Mouse (Mus musculus): ENCODE measurements around the gene Rab9.
"Not testable (repeated sequence)": the region's sequence is repeated elsewhere in the genome, so short reads cannot be mapped to it uniquely, and the experiment has no call there.

The Rab9 gene

DNA sequence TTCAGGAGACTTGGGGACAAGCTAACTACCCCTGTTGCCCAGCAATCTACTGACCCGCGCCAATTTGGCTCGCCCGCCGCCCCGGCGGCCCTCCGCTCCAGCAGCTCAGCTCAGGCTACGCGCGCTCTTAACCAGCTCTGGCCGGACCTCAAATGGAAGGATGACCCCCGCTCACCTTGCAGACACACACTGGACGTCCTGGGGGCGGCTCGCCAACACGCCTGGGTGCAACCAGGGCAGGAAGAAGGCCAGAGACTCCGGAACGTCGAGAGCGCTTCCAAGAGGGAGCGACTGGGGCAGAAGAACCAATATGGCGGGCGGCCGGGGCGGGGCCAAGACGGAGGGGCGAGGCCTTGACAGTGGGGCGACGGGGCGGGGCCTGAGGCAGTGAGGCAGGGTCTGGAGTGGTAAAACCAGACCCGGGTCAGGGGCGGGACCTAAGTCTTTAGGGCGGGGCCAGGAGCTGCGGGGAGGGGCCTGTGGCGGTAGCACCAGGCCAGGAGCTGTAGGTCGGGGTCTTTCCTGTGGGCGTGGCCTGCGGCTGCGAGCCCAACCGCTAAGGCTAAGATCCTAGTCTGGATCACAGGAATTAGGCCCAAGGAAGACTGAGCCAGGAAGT, at the start of gene Rab9:
TSS of gene Rab9 (minus strand) at position 503 of the 619 bp plus-strand sequence.
- peak; percentile 73 for DNase-seq (ENCODE audit: low read depth, low spot score)

DNA sequence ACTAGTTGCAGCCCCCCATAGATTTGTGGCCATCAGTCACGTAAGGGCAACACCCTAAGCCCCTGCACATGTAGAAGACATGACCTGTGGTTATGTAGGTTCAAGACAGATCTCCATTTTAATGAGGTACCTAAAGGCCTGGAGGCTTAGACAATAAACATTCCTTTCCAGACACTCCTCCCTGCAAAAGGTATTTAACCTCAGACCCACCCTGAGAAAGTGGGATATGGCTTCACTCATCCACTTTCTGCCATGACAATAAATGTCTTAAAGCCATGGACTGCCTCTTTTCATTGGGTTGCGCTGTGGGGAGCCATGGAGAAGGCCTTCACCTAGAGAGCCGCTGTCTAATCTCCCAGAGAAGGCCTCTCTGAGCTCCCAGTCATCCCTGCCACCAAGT, 48.5 kb upstream of the Rab9 start:
- DNase-seq (ENCODE audit: low read depth, low spot score) = no peak

DNA sequence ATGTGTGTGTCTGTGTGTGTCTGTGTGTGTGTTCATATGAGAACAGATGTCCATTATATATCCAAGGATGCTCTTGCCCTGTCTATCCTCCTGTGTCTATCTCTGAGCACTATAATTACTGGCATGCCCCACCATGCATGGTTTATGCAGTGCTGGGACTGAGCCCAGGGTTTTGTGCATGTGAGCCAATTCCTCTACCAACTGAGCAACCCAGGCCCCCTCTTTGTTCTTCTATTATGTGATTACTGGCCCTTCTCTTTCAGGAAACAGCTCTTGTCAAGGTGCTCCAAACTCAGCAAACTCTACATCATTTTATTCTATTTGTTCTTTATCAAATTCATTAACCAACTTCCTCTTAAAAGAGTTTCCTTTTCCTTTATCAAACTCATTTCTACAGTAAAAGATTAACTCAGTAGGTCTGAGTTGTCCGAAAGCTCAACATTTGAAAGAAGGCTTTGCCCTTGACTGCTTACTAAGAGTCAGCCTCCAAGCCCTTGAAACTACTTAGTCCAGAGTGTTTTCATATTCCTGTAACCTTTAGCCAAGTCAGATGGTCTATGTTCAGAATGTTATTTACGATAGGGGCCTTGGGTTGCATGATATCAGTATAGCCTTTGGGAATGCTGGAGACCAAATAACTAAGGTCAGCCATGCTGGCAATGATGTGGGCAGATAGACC, 46.1 kb upstream of the Rab9 start:
- DNase-seq (ENCODE audit: low read depth, low spot score) = no peak

DNA sequence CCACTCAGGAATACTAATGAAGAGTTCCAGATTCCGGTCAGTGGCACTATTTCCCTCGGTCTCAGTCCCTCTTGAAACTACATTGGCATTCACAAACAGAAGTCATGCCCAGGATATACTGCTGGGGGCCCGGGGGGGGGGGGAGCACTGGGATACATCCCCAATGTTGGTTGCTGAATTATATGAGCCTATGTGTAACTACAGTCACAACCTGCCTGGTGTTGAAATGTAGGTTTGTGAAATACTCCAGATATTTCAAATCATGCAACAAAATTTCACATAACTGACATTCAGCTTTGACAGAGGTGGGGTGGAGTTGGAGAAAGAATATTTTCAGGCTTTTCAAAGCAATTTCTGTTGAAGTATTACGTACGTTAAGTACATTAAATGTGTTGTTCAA, 41.1 kb upstream of the Rab9 start:
- no peak for DNase-seq (ENCODE audit: low read depth, low spot score)

DNA sequence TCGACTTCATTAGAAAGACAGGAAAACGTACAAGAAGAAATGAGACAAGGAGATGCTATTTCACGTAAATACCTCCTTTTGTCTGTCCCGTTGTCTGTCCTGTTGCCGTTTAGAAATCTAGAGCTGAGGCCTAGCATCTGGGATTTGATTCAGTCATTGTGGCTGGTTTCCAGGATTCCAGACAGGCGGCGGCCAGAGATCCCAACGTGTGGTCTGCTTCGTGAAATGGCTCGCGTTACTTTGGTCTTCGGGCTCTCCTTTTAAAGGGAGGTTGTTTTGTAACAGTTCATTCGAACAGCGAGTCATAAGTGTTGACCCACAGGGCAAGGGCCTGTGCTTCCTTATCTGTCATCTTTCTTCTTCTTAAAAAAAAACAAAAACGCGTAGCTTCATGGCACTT, 38.7 kb upstream of the Rab9 start, which contains the start of gene Tceanc:
TSS of gene Tceanc (minus strand) at position 223 of the 400 bp plus-strand sequence.
- DNase-seq (ENCODE audit: low read depth, low spot score) = no peak

DNA sequence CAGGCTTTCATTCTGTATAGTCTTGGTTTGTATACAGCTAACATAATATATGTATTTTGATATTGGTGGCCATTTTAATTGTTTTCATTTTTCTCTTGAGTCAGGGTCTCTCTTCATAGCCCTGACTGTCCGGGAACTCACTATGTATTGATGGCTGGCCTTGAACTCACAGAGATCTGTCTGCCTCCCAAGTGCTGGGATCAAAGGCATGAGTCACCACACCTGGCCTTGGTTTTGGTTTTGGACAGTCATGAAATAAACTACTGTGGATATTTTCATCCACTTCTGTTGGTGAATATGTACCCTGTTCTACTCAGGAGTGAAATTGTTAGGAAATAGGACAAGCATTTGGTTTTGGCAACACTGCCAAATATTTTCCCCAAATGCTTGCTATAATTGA, 37.0 kb upstream of the Rab9 start:
- no peak for DNase-seq (ENCODE audit: low read depth, low spot score)

DNA sequence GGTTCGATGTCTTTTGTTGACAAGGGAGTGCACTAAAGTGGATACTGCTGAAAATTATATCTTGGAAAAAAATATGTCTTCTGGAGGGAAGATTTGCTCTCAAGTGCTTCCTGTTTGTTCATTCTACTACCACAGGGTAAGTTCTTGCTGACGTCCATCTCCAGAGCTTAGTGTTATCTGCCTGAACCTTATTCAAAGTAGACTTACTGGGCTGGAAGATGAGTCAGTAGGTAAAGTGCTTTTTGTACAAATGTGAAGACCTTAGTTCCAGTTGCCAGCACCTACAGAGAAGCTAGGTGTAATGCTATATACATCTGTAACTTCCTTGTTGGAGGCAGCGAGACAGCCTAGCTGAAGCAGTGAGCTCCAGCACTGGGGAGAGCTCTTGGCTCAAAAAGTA, 36.3 kb upstream of the Rab9 start:
- DNase-seq (ENCODE audit: low read depth, low spot score) = no peak

DNA sequence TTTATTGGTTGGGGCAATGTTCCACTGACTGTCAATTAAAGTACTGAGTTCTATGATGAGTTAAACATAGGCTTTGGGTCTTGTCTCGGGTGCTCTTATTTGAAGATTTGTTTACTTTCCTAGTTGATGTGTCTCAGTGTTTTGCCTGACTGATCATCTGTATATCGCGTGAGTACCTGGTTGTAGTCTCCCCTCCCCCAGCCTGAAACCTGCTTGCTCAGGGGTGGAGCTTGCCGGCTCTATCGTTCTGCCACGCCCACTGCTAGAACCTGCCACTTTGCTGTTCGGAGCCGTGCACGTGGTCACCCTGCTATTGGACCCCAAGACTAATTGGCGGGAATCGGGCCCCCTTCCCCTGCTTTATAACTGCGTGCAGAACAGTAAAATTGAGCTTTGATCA, 34.4 kb upstream of the Rab9 start:
- DNase-seq (ENCODE audit: low read depth, low spot score) = not testable (repeated sequence)

DNA sequence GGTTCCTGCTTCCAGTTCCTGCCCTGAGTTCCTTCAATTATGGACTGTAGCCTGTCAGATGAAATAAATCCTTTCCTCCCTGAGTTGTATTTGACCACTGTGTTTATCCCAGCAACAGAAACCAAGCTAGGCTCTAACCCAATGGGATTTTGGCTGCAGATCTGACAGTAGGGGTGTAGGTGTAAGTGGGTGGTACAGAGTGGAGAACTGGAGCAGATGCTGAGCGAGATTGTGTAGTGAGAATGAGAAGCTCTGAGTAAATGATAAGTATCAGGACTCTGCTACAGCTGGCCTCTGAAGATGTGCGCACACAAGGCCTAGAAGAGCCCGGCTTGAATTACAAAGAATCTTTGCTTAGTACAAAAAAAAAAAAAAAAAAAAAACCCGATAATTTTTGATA, 32.4 kb upstream of the Rab9 start:
- no peak for DNase-seq (ENCODE audit: low read depth, low spot score)

DNA sequence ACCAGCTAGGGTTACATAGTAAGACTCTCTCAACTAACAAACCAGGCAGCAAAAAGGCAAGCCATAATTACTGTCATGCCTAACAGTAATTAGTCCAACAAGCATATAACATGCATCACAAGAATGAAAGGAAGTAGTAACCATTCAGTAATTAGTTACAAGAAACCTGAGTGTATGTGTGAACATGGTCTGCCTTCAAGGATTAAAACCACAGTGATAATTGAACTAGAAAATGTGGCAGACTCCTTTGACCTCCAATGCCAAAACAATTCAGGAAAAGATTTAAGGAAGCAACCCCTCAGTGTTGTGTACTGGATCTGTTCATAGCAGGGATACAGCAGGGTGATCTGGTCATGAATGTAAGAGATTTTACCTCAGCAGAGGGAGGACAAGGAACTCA, 31.4 kb upstream of the Rab9 start:
- no peak for DNase-seq (ENCODE audit: low read depth, low spot score)

DNA sequence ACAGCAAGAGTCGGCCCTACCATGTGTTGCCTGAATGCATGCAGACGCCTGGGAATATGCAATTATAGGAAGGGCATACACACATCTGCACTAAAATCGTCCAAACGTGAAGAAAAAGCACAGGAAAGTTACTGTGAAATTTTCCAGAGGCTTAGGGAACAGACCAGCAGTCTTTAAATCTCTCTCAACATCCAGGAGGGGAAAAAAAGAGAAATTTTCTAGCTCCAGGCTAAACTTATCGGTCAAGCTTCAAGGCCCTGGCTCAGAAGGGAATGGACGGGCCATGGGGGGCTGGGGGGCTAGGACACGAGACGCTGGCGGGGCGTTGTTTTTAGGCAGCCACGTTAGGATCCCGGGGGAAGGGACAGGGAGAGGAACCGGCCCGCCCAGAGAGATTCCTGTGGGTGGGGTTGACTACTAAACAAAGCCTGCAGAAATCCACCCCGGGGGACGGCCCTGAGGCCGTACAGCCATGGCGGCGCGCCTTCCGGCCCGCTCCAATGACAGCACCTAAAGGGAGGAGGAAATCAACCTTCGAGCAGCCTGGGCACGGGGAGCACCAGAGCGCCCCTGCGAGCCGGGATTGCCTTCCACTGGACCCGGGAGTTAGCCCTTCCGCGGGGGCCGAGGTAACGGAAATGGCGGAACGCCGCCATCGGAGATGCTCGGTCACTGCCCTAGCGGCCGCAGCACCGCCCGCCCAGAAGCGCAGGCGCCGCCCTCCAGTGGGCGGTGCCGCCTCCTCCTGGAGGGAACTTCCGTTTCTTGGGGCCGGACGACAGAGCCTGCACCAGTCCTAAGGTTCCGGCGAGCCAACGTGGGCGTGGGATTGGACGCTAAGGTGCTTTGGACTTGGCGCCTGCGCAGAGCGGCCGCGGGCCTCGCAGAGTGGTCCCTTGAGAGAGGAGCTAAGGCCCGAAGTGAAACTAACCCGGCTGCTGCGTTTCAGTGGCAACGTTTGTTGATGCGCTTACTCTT, 30.4 kb upstream of the Rab9 start:
- DNase-seq (ENCODE audit: low read depth, low spot score) = peak; percentile 84

DNA sequence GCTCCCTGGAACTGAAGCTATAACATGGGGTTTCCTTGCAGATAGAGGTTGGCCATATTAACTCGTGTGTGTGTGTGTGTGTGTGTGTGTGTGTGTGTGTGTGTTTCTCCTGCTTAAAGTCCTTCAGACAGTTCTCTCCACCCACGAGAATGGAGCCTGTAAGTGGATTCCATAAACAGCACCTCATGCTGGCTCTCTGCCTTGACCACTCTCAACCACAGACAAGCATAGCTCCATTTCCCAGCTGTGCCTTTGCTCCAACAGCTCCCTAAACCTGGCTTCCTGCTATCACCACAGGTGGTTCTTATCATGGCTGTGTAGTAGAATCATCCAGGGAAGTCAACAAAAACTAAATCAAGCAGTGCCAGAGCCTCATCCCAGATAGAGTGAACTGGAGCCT, 24.8 kb upstream of the Rab9 start:
- no peak for DNase-seq (ENCODE audit: low read depth, low spot score)

DNA sequence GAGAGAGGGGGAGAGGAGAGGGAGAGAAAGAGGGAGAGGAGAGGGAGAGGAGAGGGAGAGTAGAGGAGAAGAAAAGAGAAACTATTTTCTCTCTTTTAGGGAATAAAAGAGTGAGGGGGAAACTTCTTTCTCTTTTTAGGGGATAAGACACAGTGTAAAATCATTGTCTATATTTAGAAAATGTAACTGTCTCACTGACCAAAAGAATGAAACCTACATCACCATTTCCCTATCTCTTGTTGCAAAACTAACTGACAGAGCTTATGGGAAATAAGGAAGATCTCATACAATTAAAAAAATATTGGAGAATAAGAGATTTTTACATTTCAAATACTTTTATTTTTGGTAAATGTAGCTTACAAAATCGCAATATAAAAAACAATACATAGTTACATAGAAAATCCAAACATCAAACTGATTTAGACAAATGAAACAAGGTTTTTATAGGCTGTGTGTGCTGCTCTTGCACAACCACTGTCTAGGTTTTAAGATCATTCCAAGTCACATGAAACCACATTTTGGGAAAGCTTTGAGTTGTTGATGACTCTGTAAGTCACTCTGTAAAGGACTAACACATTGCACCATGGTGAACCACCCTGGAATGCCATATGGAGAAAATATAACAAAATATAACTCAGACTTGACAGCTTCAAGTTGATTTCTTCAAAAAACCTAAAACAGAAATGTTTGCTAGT, 20.0 kb upstream of the Rab9 start:
- no peak for DNase-seq (ENCODE audit: low read depth, low spot score)

DNA sequence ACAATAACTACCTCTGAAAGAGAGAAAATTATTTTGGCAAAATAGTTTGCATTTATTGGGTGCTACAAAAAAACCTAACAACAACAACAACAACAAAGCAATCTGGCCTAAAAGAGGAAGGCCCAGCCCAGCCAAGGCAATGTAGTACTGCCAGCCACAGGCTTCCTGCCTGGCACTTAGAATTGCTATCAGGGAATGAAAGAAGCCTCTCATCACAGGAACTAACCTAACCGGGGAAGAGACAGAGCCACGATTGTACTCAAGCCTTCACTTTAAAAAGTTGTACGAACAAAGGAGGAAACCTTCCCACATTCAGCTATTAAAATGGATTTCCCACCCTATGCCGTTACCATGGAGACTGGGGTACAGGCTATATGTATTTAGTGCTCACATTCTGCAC, 18.1 kb upstream of the Rab9 start:
- no peak for DNase-seq (ENCODE audit: low read depth, low spot score)

DNA sequence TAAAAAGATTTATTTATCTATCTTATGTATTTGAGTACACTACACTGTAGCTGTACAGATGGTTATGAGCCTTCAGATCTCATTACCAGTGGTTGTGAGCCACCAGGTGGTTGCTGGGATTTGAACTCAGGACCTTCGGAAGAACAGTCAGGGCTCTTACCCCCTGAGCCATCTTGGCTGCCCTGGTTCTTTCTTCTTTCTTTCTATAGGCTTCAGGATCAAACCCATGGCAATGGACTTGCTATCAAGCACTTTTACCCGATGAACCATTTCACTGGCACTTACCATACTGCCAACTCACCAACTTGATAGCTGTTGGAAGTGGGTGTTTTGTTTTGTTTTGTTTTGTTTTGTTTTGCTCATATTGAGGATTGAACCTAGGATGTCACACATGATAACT, 15.4 kb upstream of the Rab9 start:
- no peak for DNase-seq (ENCODE audit: low read depth, low spot score)

DNA sequence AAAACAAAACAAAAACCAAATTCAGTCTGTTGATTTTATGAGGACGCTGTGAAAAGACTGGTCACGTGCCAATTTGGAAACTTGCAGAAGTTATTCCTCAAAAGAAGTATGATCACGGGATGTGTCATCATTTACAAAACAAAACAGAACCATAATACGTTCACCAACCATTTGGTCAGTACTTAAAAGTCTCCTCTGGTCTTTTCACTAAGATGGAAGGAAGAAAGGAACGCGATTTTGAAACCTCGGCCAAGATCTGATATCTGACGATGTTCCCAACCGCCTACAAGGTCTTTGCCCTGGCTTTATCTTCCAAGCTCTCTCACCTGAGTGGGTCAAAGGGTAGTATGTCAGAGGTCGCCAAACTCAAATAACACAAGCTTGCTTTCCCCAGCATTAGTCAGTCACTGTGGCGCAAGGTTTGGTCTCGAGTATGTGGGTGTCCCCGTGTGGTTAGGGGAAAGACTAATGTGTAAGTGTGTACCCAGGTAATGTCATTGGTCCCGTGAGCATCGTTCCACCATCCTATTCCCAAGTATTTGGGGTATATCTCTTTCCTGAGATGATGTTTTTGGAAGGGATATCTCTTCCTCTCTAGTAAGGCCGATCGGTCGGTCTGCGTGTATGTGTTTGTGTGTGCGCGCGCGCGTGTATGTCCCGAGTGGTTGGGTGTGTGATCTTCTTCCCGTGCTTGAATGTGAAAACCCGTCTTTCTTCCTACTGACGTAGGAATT, 869 bp downstream of the Rab9 start:
- DNase-seq (ENCODE audit: low read depth, low spot score) = peak; percentile 13

DNA sequence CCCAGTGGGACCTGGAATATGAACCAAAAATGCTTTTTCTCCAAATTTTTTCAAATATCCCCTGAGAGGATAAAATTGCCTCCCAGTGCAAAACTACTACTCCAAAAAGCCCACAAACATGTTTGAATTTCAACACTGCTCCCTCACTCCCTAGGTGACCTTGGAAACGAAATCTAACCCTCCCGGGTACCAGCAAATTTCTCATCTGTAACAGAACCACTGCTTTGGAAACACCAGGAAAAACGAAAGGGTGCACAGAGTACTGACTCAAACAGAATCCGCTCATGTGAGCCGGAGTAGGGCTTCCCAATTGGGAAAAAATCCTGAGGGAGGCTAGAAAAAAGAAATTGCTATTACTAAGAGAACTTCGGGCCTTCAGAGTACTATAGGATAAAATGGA, 2.3 kb downstream of the Rab9 start:
- DNase-seq (ENCODE audit: low read depth, low spot score) = no peak

DNA sequence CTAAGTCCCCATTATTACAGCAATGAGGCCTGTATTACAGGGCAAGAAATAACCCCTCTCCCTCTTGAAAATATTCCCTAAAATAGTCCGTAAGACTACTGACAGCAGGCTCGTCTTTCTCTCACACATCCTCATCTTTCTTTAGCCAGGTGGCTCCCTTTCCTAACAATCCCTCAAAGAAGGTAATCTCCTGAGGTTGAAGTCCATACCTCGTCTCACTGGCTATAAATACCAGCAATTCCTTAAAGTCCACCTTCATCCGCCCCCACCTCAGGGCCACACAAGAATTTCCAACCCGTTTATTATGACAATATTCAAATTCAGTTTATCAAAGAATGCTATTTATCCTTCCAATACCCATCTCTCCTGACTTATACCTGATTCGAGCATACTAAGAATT, 7.1 kb downstream of the Rab9 start:
- no peak for DNase-seq (ENCODE audit: low read depth, low spot score)

DNA sequence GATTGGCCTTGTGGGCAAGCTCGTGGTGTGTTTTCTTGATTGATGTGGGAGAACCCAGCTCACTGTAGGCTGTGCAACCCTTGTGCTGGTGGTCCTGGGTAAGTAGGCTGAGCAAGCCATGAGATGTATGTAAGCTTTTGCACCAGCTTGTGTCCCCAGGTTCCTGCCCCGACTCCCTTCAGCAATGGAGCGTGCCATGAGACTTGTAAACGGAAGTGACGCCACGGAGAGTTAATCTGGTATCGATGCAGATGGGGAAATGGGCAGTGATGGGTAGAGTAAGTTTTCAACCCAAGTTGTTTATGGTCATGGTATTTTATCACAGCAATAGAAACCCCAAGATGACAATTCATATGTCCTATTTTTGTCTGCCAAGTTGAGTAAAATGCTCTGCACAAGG, 11.3 kb downstream of the Rab9 start:
- no peak for DNase-seq (ENCODE audit: low read depth, low spot score)

DNA sequence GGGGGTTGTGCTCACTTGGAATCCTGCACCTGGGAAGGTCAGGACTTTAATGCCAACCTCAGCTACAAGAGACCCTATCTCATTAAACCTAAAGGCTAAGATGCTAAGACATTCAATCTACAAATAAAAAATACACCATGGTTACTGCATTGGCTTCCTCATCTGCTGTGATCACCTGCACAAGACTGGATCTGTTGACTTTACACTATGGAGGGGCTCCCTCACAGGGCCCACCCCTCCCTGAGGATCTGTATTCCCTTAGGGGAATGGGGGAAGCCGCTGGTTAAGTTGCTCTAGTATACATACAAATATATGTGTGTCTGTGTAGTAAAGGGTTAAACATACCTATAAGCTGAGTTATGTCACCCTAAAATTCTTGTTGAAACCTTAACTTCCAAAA, 24.1 kb downstream of the Rab9 start:
- DNase-seq (ENCODE audit: low read depth, low spot score) = no peak

DNA sequence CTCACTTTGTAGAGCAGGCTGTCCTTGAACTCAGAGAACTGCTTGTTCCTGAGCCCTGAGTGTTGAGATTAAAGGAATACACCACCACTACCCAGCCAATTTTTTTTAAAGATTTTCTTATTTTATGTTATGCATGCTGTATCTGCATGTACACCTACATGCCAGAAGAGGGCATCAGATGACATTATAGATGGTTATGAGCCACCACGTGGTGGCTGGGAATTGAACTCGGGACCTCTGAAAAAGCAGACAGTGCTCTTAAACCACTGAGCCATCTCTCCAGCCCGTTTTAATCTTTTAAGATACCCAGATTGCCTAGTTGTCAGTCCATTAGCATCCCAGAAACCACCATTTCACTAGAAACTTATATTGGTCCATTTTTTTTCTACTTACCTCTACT, 25.3 kb downstream of the Rab9 start:
- DNase-seq (ENCODE audit: low read depth, low spot score) = no peak

All from c-Kit-negative CD71-positive TER-119-positive erythroid progenitor cells, embryonic 14.5 days (primary cell).